Mouse (Mus musculus): ENCODE measurements around the gene Khk. TPM values are rescaled to one million over a fixed set of nuclear protein-coding genes. Genes with fewer than 3 reads are reported as not detected.

Gene Khk
- total RNA-seq, 2 experiments from 2014 or later, result 10.1 to 13.6 TPM

- no peak for DNase-seq
Observed at GRCm38 (mm10) chr5:30913060-30913841, 8.0 kb upstream of the Khk start, which contains the start of gene Emilin1. Emilin1 (plus strand) TSS chr5:30913402.

- DNase-seq, result no peak
Observed at GRCm38 (mm10) chr5:30914101-30914635, 7.1 kb upstream of the Khk start.

DNA sequence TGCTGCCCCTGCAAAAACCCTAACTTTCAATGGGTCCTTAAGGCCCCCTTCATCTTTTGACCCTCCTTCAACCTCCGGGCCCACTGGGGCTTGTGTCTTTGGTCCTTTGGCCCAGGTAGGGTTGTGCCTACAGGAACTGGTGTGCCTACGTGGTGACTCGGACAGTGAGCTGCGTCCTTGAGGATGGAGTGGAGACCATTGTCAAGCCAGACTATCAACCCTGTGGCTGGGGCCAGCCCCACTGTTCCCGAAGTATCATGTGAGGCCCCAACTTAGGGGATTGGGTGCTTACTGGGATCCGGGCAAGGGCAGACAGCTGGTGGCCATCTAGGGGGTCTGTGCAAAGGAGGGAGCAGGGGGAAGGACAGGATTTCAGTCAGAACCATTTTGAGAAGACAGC, 6.4 kb upstream of the Khk start:
- DNase-seq, result no peak

- no peak for DNase-seq
Observed at GRCm38 (mm10) chr5:30915456-30915855, 5.8 kb upstream of the Khk start.

- peak; percentile 86 to 88 for DNase-seq
Observed at GRCm38 (mm10) chr5:30915974-30916433, 5.2 kb upstream of the Khk start.

DNA sequence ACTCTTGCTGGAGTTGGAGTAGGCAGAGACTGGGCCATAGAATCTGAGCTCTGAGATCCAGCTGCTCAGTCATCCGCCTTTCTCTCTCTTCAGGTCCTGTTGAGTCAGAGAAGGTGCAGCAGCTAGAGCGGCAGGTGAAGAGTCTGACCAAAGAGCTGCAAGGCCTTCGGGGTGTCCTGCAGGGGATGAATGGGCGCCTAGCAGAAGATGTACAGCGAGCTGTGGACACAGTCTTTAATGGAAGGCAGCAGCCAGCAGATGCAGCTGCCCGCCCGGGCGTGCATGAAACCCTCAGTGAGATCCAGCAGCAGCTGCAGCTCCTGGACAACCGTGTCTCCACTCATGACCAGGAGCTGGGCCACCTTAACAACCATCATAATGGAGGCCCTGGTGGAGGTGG, 4.4 kb upstream of the Khk start:
- DNase-seq, result no peak

GRCm38 (mm10) chr5:30917348-30917747, 3.9 kb upstream of the Khk start:
- DNase-seq, result no peak

- no peak for DNase-seq
Observed at GRCm38 (mm10) chr5:30917891-30918670, 3.1 kb upstream of the Khk start.

DNA sequence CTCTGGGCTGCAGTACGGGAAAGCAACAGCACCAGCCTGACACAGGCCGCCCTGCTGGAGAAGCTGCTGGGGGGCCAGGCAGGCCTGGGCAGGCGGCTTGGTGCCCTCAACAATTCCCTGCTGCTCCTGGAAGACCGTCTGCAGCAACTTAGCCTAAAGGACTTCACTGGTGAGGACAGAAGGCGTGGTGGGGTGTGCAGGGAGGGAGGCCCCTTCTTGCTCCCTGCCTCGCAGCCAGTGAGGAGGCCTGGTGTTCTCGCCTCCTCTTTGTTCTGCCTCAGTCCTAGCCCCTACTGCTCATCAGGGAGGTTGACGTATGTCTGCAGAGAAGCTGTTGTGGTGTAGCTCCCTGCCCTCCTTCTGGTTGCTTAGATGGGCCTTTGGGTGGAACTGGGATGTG, 2.5 kb upstream of the Khk start:
- no peak for DNase-seq

- DNase-seq, result no peak
Observed at GRCm38 (mm10) chr5:30919831-30920614, 1.2 kb upstream of the Khk start.

GRCm38 (mm10) chr5:30920621-30921020, 610 bp upstream of the Khk start:
- DNase-seq, result no peak

GRCm38 (mm10) chr5:30922581-30923041, 1.4 kb downstream of the Khk start:
- DNase-seq, result no peak

DNA sequence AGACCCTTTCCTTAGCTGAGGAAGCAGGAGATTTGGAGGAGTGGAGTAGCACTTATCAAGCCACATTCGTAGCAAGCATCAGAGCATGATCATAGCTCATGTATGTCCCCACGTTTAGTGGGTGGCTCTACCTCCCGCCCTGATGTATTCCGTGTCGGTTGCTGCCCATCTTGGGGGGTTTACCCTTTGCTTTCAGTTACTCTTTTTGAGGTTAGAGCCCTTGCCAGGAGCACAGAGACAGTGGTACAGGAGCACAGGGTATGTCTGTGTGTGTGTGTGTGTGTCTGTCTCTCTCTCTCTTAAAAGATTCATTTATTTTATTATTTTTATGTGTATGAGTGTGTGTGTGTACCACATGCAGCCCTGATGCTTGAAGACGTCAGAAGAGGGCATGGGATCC, 1.9 kb downstream of the Khk start:
- DNase-seq, result no peak

GRCm38 (mm10) chr5:30924614-30925013, 3.4 kb downstream of the Khk start:
- DNase-seq, result no peak

- no peak for DNase-seq
Observed at GRCm38 (mm10) chr5:30925217-30925616, 4.0 kb downstream of the Khk start.

DNA sequence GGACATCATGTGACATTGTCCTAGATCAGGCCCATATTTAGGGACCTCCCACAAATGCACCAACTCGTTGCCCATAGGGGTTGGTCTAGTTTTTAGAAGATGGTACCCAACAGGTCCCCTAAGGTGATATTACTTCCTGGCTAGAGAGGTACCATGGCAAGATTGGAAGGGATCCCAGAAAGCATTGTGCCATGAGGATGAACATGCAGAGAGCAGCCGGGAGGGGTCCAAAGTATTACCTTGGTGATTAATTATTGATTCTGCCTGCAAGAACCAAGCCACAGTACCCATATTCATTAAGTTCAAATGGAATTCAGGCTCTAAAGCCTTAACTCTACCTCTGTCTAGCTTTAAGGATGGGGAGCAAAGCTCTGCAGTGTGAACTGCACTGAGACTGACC, 4.8 kb downstream of the Khk start:
- DNase-seq, result no peak

DNA sequence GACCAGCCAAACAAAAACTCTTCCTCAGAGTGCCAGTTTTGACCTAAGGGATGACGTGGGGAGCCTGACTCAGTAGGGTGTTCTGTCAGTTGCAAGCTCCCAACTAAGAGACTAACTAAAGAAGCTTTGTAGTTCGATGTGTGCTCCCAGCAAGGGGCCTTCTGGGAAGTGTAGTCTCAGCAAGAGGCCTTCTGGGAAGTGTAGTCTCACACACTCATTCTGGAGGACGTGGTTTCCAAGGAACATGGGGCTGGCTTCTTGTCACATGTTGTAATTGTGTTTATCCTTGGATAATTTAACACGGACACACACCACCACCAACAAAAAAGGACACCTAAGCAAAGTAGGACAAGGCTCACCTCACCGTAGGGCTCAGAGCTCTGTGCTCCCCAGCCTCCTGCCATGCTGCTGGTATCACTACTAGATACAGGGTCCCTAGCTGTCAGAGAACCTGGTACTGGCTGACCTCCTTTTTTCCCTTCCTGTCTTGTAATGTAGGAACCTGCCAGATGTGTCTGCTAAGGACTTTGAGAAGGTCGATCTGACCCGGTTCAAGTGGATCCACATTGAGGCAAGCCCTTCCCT, 6.8 kb downstream of the Khk start:
- peak; percentile 44 to 47 for DNase-seq

GRCm38 (mm10) chr5:30930121-30930520, 8.9 kb downstream of the Khk start:
- peak; percentile 66 to 71 for DNase-seq

- DNase-seq, result no peak
Observed at GRCm38 (mm10) chr5:30930846-30931245, 9.6 kb downstream of the Khk start.

GRCm38 (mm10) chr5:30931378-30931777, 10.1 kb downstream of the Khk start:
- no peak for DNase-seq

DNA sequence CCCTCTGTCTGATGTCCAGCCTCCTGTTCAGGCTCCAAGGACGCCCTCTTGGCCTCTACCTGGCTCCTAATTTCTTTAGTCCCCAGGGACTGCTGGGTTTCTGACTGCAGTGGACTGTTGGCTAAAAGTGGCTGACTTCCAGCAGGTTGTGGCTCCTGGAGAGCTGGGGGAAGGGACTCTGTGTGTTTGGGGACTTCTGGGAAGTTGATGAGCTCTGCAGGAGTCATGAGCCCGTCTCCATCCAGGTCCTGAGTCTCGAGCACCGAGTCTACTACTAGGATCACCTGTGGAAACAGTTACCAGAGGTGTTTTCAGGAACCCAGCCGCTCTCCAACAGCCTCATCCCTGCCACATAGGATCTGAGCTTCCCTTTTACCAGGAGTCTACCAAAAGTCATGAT, 12.5 kb downstream of the Khk start:
- no peak for DNase-seq
